Mouse (Mus musculus) heart, postnatal 36 days (tissue): ENCODE results near the gene Tescl. TPM values are rescaled to one million over a fixed set of nuclear protein-coding genes. Genes with fewer than 3 reads are reported as not detected.

Experiments
- DNase-seq, 2 experiments: peaks; one replicate each; pipeline ENCODE4 v3.0.0; 2021 to 2022
- intact Hi-C: fragments of 180-260 bp; cut with DNase I; formaldehyde crosslinking; loops from one replicate; pipeline ENCODE4 v1.15.1; 2025
- total RNA-seq, 2 experiments: library from RNA; stranded (reverse); gene quantifications; 2 replicates each; pipeline ENCODE4 v1.2.3; 2021

The Tescl gene
- not detected for total RNA-seq

DNA sequence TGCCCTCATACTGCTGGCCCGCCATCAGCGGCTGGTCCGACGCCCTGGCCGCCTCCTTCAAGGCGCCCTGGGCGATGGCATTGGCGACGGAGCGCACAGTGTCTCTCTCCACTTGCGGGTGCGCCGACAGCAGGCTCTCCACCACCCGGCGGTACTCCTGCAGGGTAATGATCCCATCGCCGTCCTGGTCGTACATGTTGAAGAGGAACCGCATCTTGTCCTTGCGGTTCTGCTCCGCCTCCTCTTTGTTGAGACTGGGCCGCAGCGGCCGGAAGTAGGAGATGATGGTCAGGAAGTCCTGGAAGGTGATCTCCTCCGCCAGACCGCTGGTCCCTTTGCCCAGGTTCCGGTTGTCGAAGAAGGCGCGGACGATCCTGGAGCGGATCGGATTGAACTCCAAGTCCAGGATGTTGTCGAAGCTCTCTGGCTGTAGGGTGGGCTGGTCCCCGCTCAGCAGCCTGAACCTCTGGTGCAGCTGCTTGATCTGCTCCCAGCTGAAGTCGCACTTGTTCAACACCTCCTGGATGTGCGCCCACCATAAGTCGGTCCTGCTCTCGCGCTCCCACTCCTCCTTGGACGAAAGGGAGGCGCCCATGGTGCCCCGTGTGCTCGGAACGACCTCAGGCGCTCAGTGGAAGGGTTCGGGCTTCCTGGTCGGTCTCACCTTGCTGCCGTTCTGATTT lies at the start of gene Tescl:
TSS of gene Tescl (minus strand) at position 633 of the 683 bp plus-strand sequence.
- intact Hi-C loops, result no loop called here
- no peak for DNase-seq

DNA sequence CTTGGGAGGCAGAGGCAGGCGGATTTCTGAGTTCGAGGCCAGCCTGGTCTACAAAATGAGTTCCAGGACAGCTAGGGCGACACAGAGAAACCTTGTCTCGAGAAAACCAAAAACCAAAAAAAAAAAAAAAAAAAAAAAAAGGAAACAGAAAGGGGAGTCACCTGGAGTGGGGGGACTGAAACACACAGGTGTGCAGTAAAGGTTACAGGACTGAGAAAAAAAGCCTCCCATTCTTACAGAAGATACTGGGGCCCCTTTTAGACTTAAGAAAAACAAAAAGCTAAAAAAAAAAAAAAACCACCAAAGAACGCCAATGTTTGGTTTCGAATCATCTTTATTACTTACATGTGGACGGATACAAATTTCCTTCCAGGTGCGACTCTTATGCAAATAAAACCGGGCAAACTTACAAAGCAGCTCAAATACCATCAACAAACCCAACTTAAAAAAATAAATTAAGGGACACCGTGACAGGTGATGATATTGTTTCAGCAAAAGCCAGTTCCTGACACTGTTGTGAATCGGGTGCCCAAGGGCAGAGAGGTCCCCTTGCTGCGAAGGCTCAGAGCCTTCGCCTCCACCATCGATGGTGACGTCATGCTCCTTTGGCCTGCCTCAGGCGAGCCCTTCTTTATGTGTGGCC lies 49.1 kb upstream of the Tescl start:
- intact Hi-C loops, result no loop called here
- DNase-seq, result no peak

- intact Hi-C loops, result no loop called here
Measured at GRCm38 (mm10) chr7:24380370-24380769, 46.6 kb upstream of the Tescl start.

DNA sequence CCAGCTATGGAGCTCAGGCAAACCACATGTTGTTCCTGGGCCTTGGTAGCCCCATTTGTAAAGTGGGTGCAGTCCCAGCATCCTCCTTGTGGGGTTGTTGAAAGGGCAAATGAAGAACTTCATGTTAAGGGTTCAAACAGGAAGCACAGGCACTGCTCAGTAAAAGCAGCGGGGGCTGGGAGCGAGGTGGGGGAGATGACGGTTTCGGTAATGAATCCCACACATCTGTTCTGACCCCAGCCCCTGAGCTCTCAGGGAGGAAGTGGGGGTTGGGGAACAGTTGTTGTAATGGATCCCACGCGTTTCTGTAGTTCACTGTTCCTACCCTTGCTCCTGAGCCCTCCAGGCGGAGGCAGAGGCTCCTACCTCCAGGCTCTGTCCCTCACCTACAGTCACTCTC lies 46.2 kb upstream of the Tescl start:
- intact Hi-C loops, result no loop called here
- no peak for DNase-seq

More at GRCm38 (mm10) chr7:24380370-24380769, 46.6 kb upstream of the Tescl start:
- DNase-seq, result no peak

GRCm38 (mm10) chr7:24378049-24378701 lies 44.4 kb upstream of the Tescl start:
- DNase-seq, result no peak
- intact Hi-C loops, result no loop called here

- intact Hi-C loops, result no loop called here
- DNase-seq, result peak; percentile 33 to 37
Measured at GRCm38 (mm10) chr7:24377091-24377865, 43.5 kb upstream of the Tescl start.

DNA sequence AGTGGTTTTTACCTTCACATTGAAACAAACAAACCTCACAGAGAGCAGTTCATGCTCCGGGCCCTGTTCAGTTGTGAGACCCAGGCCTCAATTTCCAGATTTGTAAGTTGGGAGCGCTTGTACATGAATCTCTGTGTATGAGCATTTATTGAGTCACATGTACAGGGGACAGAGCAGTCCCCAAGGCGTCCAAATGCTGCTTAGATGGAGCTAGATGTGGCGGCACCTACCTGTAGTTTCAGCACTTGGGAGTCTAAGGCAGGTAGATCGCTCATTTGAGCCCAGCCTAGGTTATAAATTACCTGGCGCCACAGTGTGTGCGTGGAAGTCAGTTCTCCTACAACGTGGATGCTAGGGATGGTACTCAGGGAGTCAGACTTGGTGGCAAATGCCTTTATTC lies 42.7 kb upstream of the Tescl start:
- intact Hi-C loops, result no loop called here
- no peak for DNase-seq

DNA sequence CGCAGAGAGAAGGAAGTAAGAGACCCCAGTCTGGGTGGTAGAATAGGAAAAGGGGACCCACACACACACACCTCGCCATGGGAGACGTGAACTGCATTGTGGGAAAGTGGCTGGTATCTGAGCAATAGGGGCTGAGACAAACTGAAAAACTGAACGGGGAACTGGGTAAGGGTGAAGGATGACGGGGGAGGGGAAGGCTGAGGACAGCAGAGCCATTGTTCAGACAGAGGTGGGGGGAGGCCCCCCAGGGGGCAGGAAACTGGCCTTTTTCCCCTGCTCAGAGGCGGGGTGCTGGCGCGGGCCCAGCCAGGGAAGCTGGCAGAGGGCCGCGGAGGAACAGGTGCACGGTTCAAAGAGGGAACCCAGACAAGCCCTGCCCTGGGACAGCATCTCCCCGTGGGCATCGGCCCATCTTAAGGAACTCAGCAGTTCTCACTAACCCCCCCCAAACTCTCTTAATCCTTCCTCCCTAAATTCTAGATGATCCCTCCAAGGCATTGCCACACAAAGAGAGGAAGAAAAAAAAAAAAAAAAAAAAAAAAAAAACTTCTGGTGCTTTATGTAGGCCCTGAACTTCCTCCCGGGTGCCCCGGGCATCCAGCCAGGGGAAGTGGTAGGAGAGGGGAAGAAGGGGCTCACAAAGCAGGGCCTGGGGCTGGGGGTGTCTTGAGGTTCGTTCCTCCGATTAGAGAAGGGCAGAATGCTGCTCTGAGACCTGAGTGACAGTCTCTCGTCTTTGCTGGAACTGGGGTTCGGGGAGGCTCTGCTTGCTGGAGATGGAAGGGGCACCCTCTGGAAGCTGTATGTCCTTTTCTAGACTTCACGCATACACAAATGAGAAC lies 40.0 kb upstream of the Tescl start:
- intact Hi-C loops, result no loop called here
- peak in 1 of 2 experiments; percentile 48 for DNase-seq

GRCm38 (mm10) chr7:24372786-24373185 lies 39.0 kb upstream of the Tescl start:
- intact Hi-C loops, result no loop called here
- no peak for DNase-seq

DNA sequence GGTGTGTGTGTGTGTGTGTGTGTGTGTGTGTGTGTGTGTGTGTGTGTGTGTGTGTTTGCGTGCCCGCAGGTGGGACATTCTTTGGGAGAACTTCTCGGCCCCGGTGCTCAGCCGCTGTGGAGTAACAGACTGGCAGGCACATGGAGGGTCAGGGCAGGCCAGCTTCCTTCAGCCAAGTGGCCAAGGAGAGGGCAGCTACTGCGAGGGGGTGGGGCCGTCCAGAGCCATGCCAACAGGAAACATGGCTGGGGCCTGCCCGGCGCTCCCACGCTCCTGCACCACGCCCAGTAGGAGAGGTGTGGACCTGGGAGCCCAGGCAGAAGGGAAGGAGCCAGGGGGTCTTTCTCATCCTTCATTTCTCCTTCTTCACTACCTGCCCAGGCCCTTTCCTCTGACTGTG lies 38.6 kb upstream of the Tescl start:
- intact Hi-C loops, result no loop called here
- DNase-seq, result peak in 1 of 2 experiments; percentile 19

GRCm38 (mm10) chr7:24371809-24372145 lies 38.0 kb upstream of the Tescl start:
- intact Hi-C loops, result no loop called here
- no peak for DNase-seq

DNA sequence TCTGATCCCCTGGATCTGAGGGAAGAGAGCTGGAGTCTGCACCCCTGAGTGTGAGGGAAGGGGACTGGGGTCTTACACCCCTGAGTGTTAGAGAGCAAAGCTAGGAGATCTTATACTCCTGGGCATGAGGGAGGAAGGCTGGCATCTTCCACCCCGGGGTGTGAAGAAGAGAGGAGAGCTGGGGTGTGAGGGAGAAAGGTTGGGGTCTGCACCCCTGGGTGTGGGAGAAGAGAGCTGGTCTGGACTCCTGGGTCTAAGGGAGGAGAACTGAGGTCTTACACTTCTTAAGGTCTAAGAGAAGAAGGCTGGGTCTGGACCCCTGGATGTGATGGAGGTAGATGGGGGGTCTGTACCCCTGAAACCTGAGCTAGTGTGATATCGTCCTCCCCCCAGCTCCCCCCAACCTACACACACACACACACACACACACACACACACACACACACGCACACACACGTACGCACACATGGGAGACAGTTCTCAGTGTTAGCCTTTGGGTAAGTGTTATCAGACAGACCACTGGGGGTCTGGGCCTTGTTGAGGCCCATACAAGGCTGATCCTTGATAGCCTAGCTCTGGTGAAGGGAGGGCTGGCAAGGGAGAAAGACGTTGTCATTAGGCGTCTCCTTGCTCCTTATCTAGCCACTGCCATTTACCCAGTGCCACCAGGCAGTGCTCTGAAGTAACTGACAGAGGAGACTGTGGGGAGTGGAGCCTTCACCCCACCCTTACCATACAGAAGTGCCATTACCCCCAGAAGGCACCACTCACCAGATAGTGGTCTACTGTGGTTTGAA lies 37.5 kb upstream of the Tescl start:
- DNase-seq, result no peak
- intact Hi-C loops, result no loop called here

- intact Hi-C loops, result no loop called here
- DNase-seq, result no peak
Measured at GRCm38 (mm10) chr7:24369731-24370541, 36.2 kb upstream of the Tescl start, which contains the start of gene Kcnn4. TSS of gene Kcnn4 (plus strand) at chr7:24370263.

- DNase-seq, result no peak
- intact Hi-C loops, result no loop called here
Measured at GRCm38 (mm10) chr7:24368946-24369345, 35.2 kb upstream of the Tescl start.

DNA sequence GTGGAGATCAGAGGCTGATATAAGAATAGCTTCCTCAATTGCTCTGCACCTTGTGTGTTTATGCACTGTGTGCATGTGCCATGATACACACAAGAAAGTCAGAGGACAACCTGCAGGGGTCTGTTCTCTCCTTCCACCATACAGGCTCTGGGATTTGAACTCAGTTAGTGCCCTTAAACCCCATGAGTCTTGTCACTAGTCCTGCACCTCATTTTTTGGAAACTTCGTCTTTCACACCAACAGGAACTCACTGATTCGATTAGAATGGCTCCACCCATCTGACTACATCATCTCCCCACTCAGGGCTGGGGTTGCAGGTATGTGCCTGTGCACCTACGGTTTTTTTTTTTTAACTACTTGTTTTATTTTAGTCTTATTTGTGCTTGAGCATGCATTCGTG lies 34.5 kb upstream of the Tescl start:
- intact Hi-C loops, result no loop called here
- no peak for DNase-seq

DNA sequence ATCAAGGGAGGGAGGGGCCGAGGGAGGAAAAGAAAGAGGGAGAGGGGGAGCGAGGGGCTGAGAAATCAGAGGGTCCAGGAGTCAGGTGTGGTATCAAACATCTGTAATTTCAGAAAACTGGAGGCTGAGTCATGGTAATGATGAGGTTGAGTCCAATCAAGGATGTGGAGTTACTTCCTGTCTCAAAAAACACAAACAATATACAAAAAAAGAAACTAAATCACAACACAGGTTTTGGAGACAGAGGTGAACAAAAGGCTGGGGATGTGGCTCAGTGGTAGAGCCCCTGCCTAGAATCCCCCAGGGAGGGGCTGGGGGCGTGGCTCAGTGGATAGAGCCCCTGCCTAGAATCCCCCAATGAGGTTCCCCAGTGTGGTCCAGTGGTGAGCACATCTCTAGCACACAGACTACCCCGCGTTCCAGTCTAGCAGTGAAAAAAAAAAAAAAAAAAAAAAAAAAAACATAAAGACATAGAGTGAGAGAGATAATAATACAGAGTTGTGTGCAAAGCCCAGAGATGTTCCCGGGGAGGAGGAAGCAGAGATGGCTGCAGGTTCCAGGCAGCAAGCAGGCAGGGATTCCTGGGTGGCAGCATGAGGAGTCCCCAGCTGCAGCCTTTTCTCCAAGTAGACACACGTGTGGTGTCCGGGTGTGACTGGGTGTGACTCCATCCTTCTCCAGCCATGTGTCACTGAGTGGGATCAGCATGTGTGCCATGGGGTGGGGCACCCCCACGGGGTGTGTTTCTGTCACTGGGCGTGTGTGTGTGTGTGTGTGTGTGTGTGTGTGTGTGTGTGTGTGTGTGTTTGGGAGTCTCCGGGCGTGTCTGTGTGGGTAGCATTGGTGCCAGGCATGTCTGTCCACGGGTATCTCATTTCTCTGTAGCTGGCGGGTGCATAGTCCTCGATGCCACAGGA lies 33.2 kb upstream of the Tescl start:
- no peak for DNase-seq
- intact Hi-C loops, result no loop called here

GRCm38 (mm10) chr7:24365258-24366014 lies 31.7 kb upstream of the Tescl start:
- no peak for DNase-seq
- intact Hi-C loops, result no loop called here
